Mouse (Mus musculus) hindbrain, embryonic 11.5 days (tissue): ENCODE measurements around the gene Nrtn. TPM values are rescaled to one million over a fixed set of nuclear protein-coding genes. Genes with fewer than 3 reads are reported as not detected.
A peak's percentile ranks its signal among the peaks of the same experiment; 100 is the strongest.

Source experiments
- ATAC-seq: fragments of 200-750 bp; cut with Nextera tagmentation; 2 replicates; pipeline ENCODE4 v1.8.0; 2017; ENCODE audit warnings: mild to moderate bottlenecking, moderate TSS enrichment, moderate library complexity; ENCODE audit not compliant: low FRiP score
- DNase-seq: peaks from one replicate; pipeline ENCODE4 v3.0.0-alpha.2; 2015; ENCODE audit warnings: low spot score
- H3K27ac ChIP-seq: fragments of 300-500 bp; sonication (generic); 2 replicates; pipeline ENCODE4 v1.5.1; 2014; ENCODE audit warnings: mild to moderate bottlenecking, low read depth, low read length
- H3K27me3 ChIP-seq: fragments of 300-500 bp; sonication (generic); 2 replicates; pipeline ENCODE4 v1.6.1; 2014; ENCODE audit warnings: mild to moderate bottlenecking, low read length, moderate library complexity, mixed read lengths; ENCODE audit not compliant: control insufficient read depth, insufficient read depth
- H3K36me3 ChIP-seq: fragments of 300-500 bp; sonication (generic); 2 replicates; pipeline ENCODE4 v1.6.1; 2014; ENCODE audit warnings: mild to moderate bottlenecking, low read length, moderate library complexity, mixed read lengths; ENCODE audit not compliant: control insufficient read depth, insufficient read depth
- H3K4me1 ChIP-seq: fragments of 300-500 bp; sonication (generic); replicated peaks from 2 replicates; pipeline ENCODE4 v1.6.1; 2014; ENCODE audit warnings: low read length, mixed read lengths; ENCODE audit not compliant: control insufficient read depth, insufficient read depth
- H3K4me2 ChIP-seq: fragments of 300-500 bp; sonication (generic); replicated peaks from 2 replicates; pipeline ENCODE4 v1.6.1; 2014; ENCODE audit warnings: mild to moderate bottlenecking, low read depth, low read length
- H3K4me3 ChIP-seq: fragments of 300-500 bp; sonication (generic); 2 replicates; pipeline ENCODE4 v1.5.1; 2014; ENCODE audit warnings: low read depth, low read length
- H3K9ac ChIP-seq: fragments of 300-500 bp; sonication (generic); 2 replicates; pipeline ENCODE4 v1.6.1; 2014; ENCODE audit warnings: low read depth, low read length
- H3K9me3 ChIP-seq: fragments of 300-500 bp; sonication (generic); 2 replicates; pipeline ENCODE4 v1.6.1; 2016; ENCODE audit warnings: low read length; ENCODE audit not compliant: control insufficient read depth
- WGBS: fragments of 180-500 bp; shearing (Covaris S2); extraction: QIAGEN DNeasy Blood & Tissue Kit; methylation state at CpG from one replicate; pipeline ENCODE4 v1.1.7; 2014; 5-methylcytosine and 5-hydroxymethylcytosine counted together
- polyA plus RNA-seq: library from polyadenylated mRNA; unstranded; fragments of >200 nt; fragmentation: Nextera tagmentation; extraction: Ambion mirVana; gene quantifications from 2 replicates; pipeline ENCODE4 v1.2.1, GENCODE M21; 2014

Nrtn gene
- polyA plus RNA-seq, 1 experiment from 2014 or later: 4.6 TPM

GRCm38 (mm10) chr17:56717363-56718058, 39.8 kb downstream of the Nrtn start, which contains the start of the genes Ndufa11 and Vmac:
TSS of gene Ndufa11 (plus strand) at chr17:56717767.
TSS of gene Vmac (minus strand) at chr17:56718022.
- H3K27ac ChIP-seq: peak within 1 kb of the TSS; percentile 72
- no peaks in the 10 kb centered on the region for H3K27me3 ChIP-seq
- DNase-seq: peak; percentile 100
- H3K4me1 ChIP-seq: 0 out of 2 replicates have a peak, but pooled peaks cover 5% of the 10 kb centered on the region
- no peaks in the 10 kb centered on the region for H3K9me3 ChIP-seq
- H3K4me2 ChIP-seq: peak within 1 kb of the TSS; percentile 62
- H3K9ac ChIP-seq: peak within 1 kb of the TSS; percentile 89
- 0 out of 2 replicates have a peak, but pooled peaks cover 5% of the 10 kb centered on the region for H3K36me3 ChIP-seq
- WGBS: under 1% methylated on average over 59 of the region's 59 CpGs
- peak within 1 kb of the TSS; percentile 79 for H3K4me3 ChIP-seq
- peak; percentile 79 for ATAC-seq

DNA sequence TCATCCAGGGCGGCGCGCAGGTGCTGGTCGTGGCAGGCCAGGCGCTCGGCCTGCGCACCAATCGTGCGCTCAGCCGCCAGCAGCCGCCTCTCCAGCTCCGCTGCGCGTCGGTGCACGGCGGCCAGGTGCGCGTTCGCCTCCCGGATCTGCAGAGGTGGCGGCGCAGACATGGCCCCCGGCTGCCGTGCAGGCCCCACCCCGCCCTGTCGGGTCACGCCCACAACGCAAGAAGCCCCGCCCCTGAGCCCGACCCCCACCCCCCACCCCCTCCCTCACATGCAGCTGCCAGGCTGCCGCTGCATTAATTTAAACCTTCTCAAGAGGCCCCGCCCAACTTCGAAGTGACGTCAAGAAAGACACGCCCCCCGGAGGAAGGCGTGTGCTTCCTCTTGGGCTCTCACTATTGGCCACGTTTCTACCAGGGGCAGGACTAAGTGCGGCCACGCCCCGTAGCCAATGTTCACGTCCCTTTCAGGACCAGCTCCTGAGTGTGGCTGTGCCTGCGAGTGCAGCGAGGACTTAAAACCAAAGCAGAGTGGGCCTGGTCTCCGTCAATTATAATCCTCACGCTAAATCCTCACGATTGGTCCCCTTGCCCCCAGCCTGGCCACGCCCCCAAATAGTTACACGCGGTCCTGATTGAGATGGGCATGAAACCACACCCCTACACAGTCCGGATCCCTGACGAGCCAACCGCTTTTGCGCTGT, 40.5 kb downstream of the Nrtn start:
- Histone ChIP-seq H3K27me3 (no peaks in the 10 kb centered on the region), H3K27ac (peak overlapping the region; percentile 72), H3K9me3 (no peaks in the 10 kb centered on the region), H3K4me2 (peak overlapping the region; percentile 62), H3K9ac (peak overlapping the region; percentile 89), H3K4me3 (peak overlapping the region; percentile 79), H3K4me1 (0 out of 2 replicates have a peak, but pooled peaks cover 5% of the 10 kb centered on the region), H3K36me3 (peaks cover under 1% of the 10 kb centered on the region; the same call in 1 of the 2 replicates)
- DNase-seq: peak; percentile 99
- WGBS: under 1% methylated on average over 44 of the region's 55 CpGs
- peak; percentile 94 for ATAC-seq

GRCm38 (mm10) chr17:56715914-56716654, 41.2 kb downstream of the Nrtn start:
- H3K4me3 ChIP-seq: peak overlapping the region; percentile 79
- WGBS: 25% methylated on average over 22 of the region's 22 CpGs
- no peaks in the 10 kb centered on the region for H3K9me3 ChIP-seq
- peak overlapping the region; percentile 64 for H3K9ac ChIP-seq
- H3K27ac ChIP-seq: peak overlapping the region; percentile 65; the same call in 1 of the 2 replicates
- no peak for DNase-seq
- H3K4me2 ChIP-seq: peak overlapping the region; percentile 62
- no peaks in the 10 kb centered on the region for H3K27me3 ChIP-seq
- H3K4me1 ChIP-seq: 0 out of 2 replicates have a peak, but pooled peaks cover 5% of the 10 kb centered on the region
- ATAC-seq: no peak; the same call in 1 of the 2 replicates
- peaks cover 3% of the 10 kb centered on the region for H3K36me3 ChIP-seq

GRCm38 (mm10) chr17:56715360-56715759, 42.0 kb downstream of the Nrtn start:
- H3K4me3 ChIP-seq: 0 out of 2 replicates have a peak overlapping the region, but pooled peaks have one; percentile 79
- H3K36me3 ChIP-seq: peaks cover 10% of the 10 kb centered on the region
- WGBS: 64% methylated on average over 11 of the region's 11 CpGs
- peak overlapping the region; percentile 31; the same call in 1 of the 2 replicates for H3K9ac ChIP-seq
- H3K4me1 ChIP-seq: 0 out of 2 replicates have a peak, but pooled peaks cover 5% of the 10 kb centered on the region
- peak overlapping the region; percentile 62; the same call in 1 of the 2 replicates for H3K4me2 ChIP-seq
- ATAC-seq (no peak), DNase-seq (no peak)
- no peak overlapping the region for H3K27ac ChIP-seq
- no peaks in the 10 kb centered on the region for H3K9me3 ChIP-seq
- H3K27me3 ChIP-seq: no peaks in the 10 kb centered on the region

GRCm38 (mm10) chr17:56709708-56710107, 47.6 kb downstream of the Nrtn start:
- Histone ChIP-seq H3K27ac (no peak overlapping the region), H3K27me3 (no peaks in the 10 kb centered on the region), H3K4me3 (no peak overlapping the region), H3K4me2 (no peak overlapping the region), H3K9ac (no peak overlapping the region), H3K36me3 (peaks cover 43% of the 10 kb centered on the region), H3K4me1 (no peaks in the 10 kb centered on the region), H3K9me3 (no peaks in the 10 kb centered on the region)
- DNase-seq: no peak
- 87% methylated on average over 3 of the region's 3 CpGs for WGBS
- no peak for ATAC-seq

DNA sequence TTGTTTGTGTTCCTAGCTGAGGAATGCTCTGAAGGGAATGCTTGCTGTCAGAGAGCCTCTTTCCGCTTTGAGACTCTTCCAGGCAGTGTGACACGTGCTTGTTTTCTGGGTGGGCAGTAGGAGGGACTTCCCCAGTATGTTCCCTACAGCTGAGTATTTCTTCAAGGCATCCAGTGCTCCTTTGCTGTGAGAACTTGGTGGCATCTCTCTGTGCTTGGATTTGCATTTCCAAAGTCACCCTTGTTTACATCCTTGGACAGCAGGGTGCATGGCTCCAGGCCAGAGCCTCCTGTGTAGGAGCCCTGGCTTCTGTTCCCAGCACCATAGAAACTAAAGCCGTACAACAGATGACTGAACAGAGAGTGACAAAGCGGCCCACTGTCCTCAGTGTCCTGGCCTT, 48.6 kb downstream of the Nrtn start:
- ATAC-seq (no peak), DNase-seq (no peak)
- Histone ChIP-seq H3K9me3 (no peaks in the 10 kb centered on the region), H3K4me3 (no peak overlapping the region), H3K27me3 (no peaks in the 10 kb centered on the region), H3K4me1 (no peaks in the 10 kb centered on the region), H3K4me2 (no peak overlapping the region), H3K9ac (no peak overlapping the region), H3K27ac (no peak overlapping the region), H3K36me3 (peaks cover 43% of the 10 kb centered on the region)
- WGBS: 88% methylated on average over 4 of the region's 4 CpGs

DNA sequence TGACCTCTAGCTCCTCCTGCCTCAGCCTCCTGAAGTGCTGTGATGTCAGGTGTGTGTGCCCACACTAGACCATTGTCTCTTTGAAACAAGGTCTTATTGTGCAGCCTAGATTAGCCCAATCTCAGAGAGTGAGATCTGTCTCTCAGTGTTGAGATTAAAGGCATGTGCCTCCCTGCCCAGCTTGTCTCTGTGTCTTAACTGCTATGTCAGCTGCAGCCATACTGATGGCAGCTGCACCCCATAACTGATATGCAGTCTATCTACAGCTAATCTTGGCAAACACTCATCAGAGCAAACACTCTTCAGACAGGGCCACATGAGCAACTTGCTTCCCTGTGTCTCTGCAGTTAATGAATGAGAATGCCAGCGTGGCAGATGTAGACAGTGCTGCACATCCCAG, 50.8 kb downstream of the Nrtn start:
- no peak overlapping the region for H3K9ac ChIP-seq
- no peak overlapping the region for H3K4me3 ChIP-seq
- H3K4me1 ChIP-seq: no peaks in the 10 kb centered on the region
- DNase-seq (no peak), ATAC-seq (no peak)
- H3K9me3 ChIP-seq: no peaks in the 10 kb centered on the region
- H3K27ac ChIP-seq: no peak overlapping the region
- peaks cover 50% of the 10 kb centered on the region for H3K36me3 ChIP-seq
- no peak overlapping the region for H3K4me2 ChIP-seq
- WGBS: 93% methylated on average over 1 of the region's 1 CpGs
- H3K27me3 ChIP-seq: no peaks in the 10 kb centered on the region

GRCm38 (mm10) chr17:56703038-56703437, 54.3 kb downstream of the Nrtn start:
- Histone ChIP-seq H3K27me3 (no peaks in the 10 kb centered on the region), H3K27ac (no peak overlapping the region), H3K4me2 (no peak overlapping the region), H3K4me1 (no peaks in the 10 kb centered on the region), H3K36me3 (peaks cover 37% of the 10 kb centered on the region), H3K9me3 (no peaks in the 10 kb centered on the region), H3K9ac (no peak overlapping the region), H3K4me3 (no peak overlapping the region)
- DNase-seq (no peak), ATAC-seq (no peak)
- 86% methylated on average over 4 of the region's 4 CpGs for WGBS
